Mouse (Mus musculus) bone marrow, adult 2 months (tissue): ENCODE measurements around the gene Gzmm. TPM values are rescaled to one million over a fixed set of nuclear protein-coding genes. Genes with fewer than 3 reads are reported as not detected.
"Not testable (repeated sequence)": the region's sequence is repeated elsewhere in the genome, so short reads cannot be mapped to it uniquely, and the experiment has no call there.

ENCODE experiments used
- H3K27ac ChIP-seq: fragments of 200-500 bp; 2 replicates; pipeline ENCODE4 v1.5.1; 2012; ENCODE audit warnings: low read depth, mild to moderate bottlenecking, control low read depth, inconsistent platforms, low read length; ENCODE audit not compliant: control insufficient read depth, poor library complexity, insufficient read depth
- H3K4me1 ChIP-seq: fragments of 200-500 bp; 2 replicates; pipeline ENCODE4 v1.6.1; 2011; ENCODE audit warnings: low read length; ENCODE audit not compliant: control insufficient read depth, insufficient read depth
- H3K4me3 ChIP-seq: fragments of 200-500 bp; replicated peaks from 2 replicates; pipeline ENCODE3; 2011; ENCODE audit warnings: mild to moderate bottlenecking, low read depth, low read length, control low read depth; ENCODE audit not compliant: control insufficient read depth
- CTCF ChIP-seq: fragments of 200-500 bp; IDR thresholded peaks from 2 replicates; pipeline ENCODE4 v1.5.1; 2011; ENCODE audit warnings: low read length, control low read depth; ENCODE audit not compliant: control insufficient read depth, insufficient read depth
- POLR2A ChIP-seq: fragments of 200-500 bp; IDR thresholded peaks from 2 replicates; pipeline ENCODE4 v1.6.1; 2011; ENCODE audit warnings: low read depth, mild to moderate bottlenecking, control low read depth, low read length, borderline replicate concordance; ENCODE audit not compliant: control insufficient read depth
- WGBS: fragments of 180-500 bp; shearing (Covaris S2); methylation state at CpG from one replicate; pipeline ENCODE4 v1.1.7; 2018; 5-methylcytosine and 5-hydroxymethylcytosine counted together
- polyA plus RNA-seq: library from polyadenylated mRNA; stranded (reverse); fragments of >200 nt; gene quantifications from 2 replicates; pipeline ENCODE4 v1.2.4, GENCODE M21; 2011; ENCODE audit warnings: low replicate concordance; ENCODE audit not compliant: missing spikeins, insufficient read depth, insufficient read length

Gzmm gene
- polyA plus RNA-seq, 1 experiment, result not detected

DNA sequence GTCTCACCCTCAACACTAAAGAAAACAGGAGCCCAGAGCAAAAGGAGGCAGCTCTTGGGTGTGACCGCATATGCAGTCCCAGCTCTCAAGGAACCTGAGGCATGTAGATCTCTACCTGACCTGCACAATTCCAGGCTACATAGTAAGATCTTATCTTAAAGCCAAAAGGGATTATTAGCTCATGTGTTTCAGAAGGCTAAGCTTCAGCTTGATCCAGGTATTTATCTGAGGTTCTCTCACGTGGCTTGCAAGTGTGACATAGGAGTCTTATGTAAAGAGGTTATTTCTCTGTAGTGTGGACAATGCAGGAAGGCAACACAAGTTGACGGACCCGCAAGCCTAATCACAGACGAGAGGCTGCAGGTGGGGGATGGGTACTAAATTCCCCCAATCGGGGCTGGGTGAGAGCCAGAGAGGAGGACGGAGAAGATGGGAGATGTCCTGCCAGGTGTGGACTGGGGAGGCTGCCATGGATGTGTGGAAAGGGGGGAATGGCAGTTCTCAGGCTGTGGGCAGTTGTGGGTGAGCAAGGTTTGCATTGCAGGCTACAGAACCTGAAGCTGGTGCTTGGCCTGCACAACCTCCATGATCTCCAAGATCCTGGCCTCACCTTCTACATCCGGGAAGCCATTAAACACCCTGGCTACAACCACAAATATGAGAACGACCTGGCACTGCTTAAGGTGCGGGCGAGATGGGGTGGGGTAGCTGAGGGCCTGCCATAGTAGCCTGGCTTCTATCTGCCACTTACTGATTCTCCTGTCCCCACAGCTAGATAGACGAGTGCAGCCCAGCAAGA, 5.0 kb downstream of the Gzmm start:
- WGBS, result 78% methylated on average over 12 of the region's 12 CpGs
- Histone ChIP-seq H3K4me3 (no peak overlapping the region), H3K4me1 (peaks cover 3% of the 10 kb centered on the region), H3K27ac (no peak overlapping the region)
- TF ChIP-seq POLR2A (no peak), CTCF (no peak)

DNA sequence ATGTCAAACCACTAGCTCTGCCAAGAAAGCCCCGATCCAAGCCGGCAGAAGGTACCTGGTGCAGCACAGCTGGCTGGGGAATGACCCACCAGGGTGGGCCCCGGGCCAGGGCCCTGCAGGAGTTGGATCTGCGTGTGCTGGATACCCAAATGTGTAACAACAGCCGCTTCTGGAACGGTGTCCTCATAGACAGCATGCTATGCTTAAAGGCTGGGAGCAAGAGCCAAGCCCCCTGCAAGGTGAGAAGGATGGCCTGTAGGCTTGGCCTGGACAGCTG, 5.5 kb downstream of the Gzmm start:
- no peak overlapping the region for H3K27ac ChIP-seq
- peaks cover 3% of the 10 kb centered on the region for H3K4me1 ChIP-seq
- no peak overlapping the region for H3K4me3 ChIP-seq
- WGBS, result 80% methylated on average over 6 of the region's 6 CpGs
- TF ChIP-seq POLR2A (no peak), CTCF (no peak)

DNA sequence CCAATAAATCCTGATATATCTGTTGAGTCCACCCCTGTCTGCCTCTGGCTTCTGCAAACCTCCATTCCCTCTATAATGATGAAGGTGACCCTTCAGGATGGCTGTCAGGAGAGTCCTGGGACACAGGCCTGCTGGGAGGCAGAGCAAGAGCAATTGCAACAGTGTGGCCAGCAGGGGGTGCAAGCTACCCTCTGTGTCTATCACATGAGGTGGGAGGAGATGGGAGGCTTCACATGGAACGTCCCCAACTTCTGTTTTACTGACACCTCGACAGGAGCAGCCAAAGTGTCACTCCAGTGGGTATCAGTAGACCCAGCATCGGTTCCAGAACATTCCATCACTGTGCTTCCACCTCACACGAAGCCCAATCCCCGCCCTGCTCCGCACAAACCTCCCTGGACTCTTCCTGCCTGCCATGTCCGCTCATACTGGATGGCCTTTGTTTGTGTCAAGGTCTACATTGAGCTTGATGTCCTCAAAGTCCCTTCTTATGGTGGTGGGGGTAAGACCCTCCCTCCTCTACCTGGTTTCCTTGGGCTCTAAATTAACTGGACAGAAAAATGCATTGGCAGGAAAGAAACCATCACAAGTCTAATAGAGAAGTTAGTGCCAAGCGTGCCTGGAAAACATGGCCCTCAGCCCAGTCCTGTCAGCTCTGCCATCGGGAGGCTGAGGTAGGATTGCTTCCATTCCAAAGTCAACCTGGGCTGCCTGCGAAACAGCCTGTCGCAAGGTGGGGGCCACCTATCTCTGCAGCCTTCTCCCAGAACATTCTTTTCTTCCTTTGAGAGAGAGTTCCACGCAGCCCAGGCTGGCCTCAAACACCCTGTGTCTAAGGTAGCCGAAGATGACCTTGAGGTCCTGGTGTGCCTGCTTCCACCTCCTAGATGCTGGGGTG, 6.7 kb downstream of the Gzmm start:
- peak overlapping the region; percentile 31; the same call in 1 of the 2 replicates for H3K27ac ChIP-seq
- WGBS, result 52% methylated on average over 13 of the region's 13 CpGs
- H3K4me1 ChIP-seq, result peaks cover 3% of the 10 kb centered on the region
- H3K4me3 ChIP-seq, result peak overlapping the region; percentile 22
- TF ChIP-seq POLR2A (no peak), CTCF (peak; percentile 96)

DNA sequence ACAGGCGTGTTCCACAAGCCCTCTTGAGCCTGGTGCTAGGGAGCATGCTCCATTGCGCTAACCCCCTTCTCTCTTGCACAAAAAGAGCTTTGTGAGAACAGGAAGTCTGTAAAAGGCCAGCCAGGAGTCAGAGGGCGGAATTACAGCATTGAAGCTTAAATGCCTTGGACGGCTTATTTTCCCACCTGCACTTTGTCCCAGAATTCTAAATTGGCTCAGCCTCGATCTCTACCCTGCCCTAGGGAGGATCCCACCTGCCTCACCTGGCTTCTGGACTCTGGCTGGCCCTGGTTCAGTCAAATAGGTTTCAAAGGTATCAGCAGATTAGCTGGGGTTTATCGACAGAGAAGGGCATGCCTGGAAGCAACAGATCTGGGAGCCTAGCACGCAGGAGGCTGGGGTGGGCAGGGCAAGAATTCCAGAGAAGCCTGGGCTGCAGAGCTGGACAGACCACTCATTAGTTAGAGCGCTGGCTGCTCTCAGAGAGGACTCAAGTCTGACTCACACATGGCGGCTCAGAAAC, 7.4 kb downstream of the Gzmm start:
- Histone ChIP-seq H3K27ac (peak overlapping the region; percentile 58), H3K4me1 (peaks cover 3% of the 10 kb centered on the region), H3K4me3 (peak overlapping the region; percentile 22)
- WGBS, result 51% methylated on average over 9 of the region's 9 CpGs
- no peak for TF ChIP-seq CTCF
- no peak for TF ChIP-seq POLR2A

DNA sequence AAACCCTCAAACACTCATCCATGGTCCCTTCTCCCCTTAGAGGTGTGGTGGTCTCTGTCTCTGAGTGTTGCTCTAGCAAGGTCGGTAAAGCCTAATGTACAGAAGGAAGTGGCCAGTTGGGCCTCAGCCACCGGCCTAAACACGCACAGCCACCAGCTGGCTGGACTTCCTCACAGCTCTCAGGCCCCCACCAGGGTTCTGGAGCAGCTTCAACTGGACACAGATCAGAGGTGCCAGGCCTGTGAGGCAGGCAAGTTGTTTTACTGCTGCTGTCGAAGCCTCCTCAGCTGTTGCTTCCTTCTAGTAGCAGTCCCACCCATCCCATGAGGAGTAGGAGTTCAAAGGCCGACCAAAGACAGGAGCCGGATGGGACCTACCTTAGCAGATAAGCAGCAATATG, 9.1 kb downstream of the Gzmm start:
- 43% methylated on average over 6 of the region's 6 CpGs for WGBS
- Histone ChIP-seq H3K4me3 (no peak overlapping the region), H3K27ac (no peak overlapping the region), H3K4me1 (peaks cover 3% of the 10 kb centered on the region)
- no peak for TF ChIP-seq POLR2A
- TF ChIP-seq CTCF, result no peak

DNA sequence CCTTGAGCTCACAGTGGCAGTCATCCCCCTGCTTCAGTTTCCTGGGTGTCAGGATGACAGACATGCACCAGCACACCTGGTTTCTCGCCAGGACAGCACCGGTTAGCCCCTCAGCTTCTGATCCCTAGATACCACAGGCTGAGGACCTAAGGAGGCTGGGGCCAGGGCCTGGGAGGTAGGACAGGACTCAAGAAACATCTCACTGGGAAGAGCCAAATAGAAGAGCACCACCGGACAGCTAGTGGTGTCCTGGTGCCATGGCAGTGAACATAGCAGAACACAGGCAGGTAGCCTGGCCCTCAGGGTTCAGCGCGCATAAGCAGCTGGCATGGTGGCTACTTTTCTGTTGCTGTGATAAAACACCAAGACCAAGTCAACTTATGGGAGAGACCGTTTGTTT, 9.6 kb downstream of the Gzmm start:
- H3K4me3 ChIP-seq, result no peak overlapping the region
- 89% methylated on average over 6 of the region's 6 CpGs for WGBS

DNA sequence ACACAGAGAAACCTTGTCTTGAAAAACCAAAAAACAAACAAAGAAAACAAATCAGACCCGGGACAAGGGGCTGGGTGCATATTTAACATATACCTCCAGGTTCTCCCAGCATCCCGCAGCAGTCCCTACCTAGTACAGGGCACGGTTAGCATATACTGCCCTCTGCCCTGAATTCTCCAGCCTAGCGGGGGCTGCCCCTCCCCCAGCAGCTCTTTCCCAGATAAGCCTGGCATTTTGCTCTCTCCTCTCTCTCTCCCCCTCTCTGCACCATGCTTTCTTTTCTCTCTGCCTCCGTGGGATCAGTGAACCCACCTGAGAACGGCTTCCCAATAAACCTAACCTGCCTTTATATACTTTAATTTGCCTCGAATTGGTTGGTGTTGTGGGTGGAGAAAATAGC, 11.9 kb downstream of the Gzmm start:
- no peak for TF ChIP-seq POLR2A
- TF ChIP-seq CTCF, result no peak
- Histone ChIP-seq H3K4me1 (peaks cover 4% of the 10 kb centered on the region), H3K27ac (no peak overlapping the region), H3K4me3 (no peak overlapping the region)
- WGBS, result 69% methylated on average over 7 of the region's 7 CpGs

More for the DNA sequence above, 9.6 kb downstream of the Gzmm start:
- no peak overlapping the region for H3K27ac ChIP-seq
- no peak for TF ChIP-seq CTCF
- no peak for TF ChIP-seq POLR2A
- H3K4me1 ChIP-seq, result peaks cover 3% of the 10 kb centered on the region

DNA sequence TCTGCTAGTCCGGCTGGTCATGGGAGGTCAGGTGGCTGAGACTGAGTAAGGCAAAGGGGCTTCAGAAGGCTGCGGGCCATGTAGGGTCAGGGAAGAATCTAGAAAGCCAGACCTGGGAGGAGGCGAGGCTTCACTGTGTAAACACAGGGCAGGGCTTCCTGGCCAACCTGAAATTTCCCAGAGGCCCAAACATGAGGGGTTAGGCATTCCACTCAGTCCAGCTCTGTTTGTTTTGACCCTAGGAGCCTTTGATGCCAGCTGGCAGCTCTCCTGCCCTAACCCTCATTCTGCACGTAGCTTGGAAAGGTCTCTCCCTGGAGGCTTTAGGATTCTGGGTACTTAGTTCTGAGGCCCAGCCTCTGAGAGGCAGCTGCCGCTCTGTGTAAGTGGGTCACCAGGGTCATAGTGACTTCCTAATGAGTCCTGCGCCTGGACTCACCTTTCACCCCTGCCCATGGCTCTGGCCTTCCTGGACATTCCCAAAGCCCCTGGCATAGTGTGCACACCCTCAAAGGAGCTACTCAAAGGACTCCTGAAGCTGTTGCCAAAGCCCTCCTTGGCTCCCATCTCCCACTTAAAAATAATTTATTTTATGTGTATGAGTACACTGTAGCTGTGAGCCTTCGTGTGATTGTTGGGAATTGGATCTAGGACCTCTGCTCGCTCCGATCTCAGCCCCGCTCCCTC, 12.8 kb downstream of the Gzmm start:
- Histone ChIP-seq H3K27ac (no peak overlapping the region), H3K4me1 (peaks cover 2% of the 10 kb centered on the region; the same call in 1 of the 2 replicates), H3K4me3 (no peak overlapping the region)
- TF ChIP-seq CTCF (no peak), POLR2A (no peak)
- WGBS, result 84% methylated on average over 10 of the region's 10 CpGs

DNA sequence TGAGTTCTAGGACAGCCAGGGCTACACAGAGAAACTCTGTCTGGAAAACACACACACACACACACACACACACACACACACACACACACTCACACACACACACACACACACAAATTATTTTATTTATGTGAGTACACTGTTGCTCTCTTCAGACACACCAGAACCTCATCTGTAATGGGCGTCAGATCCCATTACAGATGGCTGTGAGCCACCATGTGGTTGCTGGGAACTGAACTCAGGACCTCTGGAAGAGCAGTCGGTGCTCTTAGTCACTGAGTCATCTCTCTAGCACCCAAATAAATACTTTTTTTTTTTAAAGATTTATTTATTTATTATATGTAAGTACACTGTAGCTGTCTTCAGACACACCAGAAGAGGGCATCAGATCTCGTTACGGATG, 14.2 kb downstream of the Gzmm start:
- H3K4me3 ChIP-seq, H3K27ac ChIP-seq, H3K4me1 ChIP-seq: not testable (repeated sequence)
- WGBS, result 82% methylated on average over 4 of the region's 4 CpGs
